Mouse (Mus musculus) midbrain, postnatal 0 days (tissue): ENCODE results near the gene Ccdc6. TPM values are rescaled to one million over a fixed set of nuclear protein-coding genes. Genes with fewer than 3 reads are reported as not detected.

Experiments
- ATAC-seq: fragments of 200-750 bp; cut with Nextera tagmentation; 2 replicates; pipeline ENCODE4 v1.8.0; 2017; ENCODE audit warnings: moderate number of reproducible peaks, mild to moderate bottlenecking, moderate TSS enrichment, moderate library complexity; ENCODE audit not compliant: low FRiP score
- DNase-seq: peaks from one replicate; pipeline ENCODE4 v3.0.0-alpha.2; 2015; ENCODE audit warnings: low spot score
- H3K27ac ChIP-seq: fragments of 300-500 bp; sonication (generic); 2 replicates; pipeline ENCODE4 v1.5.1; 2014; ENCODE audit warnings: low read depth, mild to moderate bottlenecking, low read length, mixed read lengths
- H3K27me3 ChIP-seq: fragments of 300-500 bp; sonication (generic); 2 replicates; pipeline ENCODE4 v1.6.1; 2014; ENCODE audit warnings: low read length, control low read depth, mixed read lengths; ENCODE audit not compliant: insufficient read depth
- H3K36me3 ChIP-seq: fragments of 300-500 bp; sonication (generic); 2 replicates; pipeline ENCODE4 v1.6.1; 2014; ENCODE audit warnings: low read length, control low read depth, mixed read lengths; ENCODE audit not compliant: insufficient read depth
- H3K4me1 ChIP-seq: fragments of 300-500 bp; sonication (generic); 2 replicates; pipeline ENCODE4 v1.6.1; 2014; ENCODE audit warnings: mild to moderate bottlenecking, control low read depth, antibody characterized with exemption, low read length, mixed read lengths; ENCODE audit not compliant: insufficient read depth
- H3K4me2 ChIP-seq: fragments of 300-500 bp; sonication (generic); 2 replicates; pipeline ENCODE4 v1.6.1; 2014; ENCODE audit warnings: low read depth, mild to moderate bottlenecking, low read length, mixed read lengths; ENCODE audit not compliant: poor library complexity, severe bottlenecking
- H3K4me3 ChIP-seq: fragments of 300-500 bp; sonication (generic); 2 replicates; pipeline ENCODE4 v1.5.1; 2014; ENCODE audit warnings: low read depth, mild to moderate bottlenecking, low read length, moderate library complexity
- H3K9ac ChIP-seq: fragments of 300-500 bp; sonication (generic); replicated peaks from 2 replicates; pipeline ENCODE4 v1.6.1; 2014; ENCODE audit warnings: mild to moderate bottlenecking, low read length, moderate library complexity, mixed read lengths; ENCODE audit not compliant: poor library complexity, severe bottlenecking
- H3K9me3 ChIP-seq: fragments of 300-500 bp; sonication (generic); 2 replicates; pipeline ENCODE4 v1.6.1; 2016; ENCODE audit warnings: low read length, control low read depth
- CTCF ChIP-seq: IDR thresholded peaks from 2 replicates; pipeline ENCODE4 v1.5.1; 2016; ENCODE audit warnings: antibody characterized with exemption, mild to moderate bottlenecking
- WGBS: fragments of 180-500 bp; shearing (Covaris S2); extraction: QIAGEN DNeasy Blood & Tissue Kit; methylation state at CpG from one replicate; pipeline ENCODE4 v1.1.7; 2014; 5-methylcytosine and 5-hydroxymethylcytosine counted together
- polyA plus RNA-seq: library from polyadenylated mRNA; unstranded; fragments of >200 nt; fragmentation: Nextera tagmentation; extraction: Ambion mirVana; gene quantifications from 2 replicates; pipeline ENCODE4 v1.2.1, GENCODE M21; 2015
- total RNA-seq: library from RNA; depleted of rRNA; stranded (reverse); fragments of >200 nt; gene quantifications from 2 replicates; pipeline ENCODE4 v1.2.3, GENCODE M21; 2014

Gene Ccdc6
- total and polyA plus RNA-seq, 2 experiments from 2014 or later = 28.0 to 43.7 TPM

GRCm38 (mm10) chr10:70195786-70196185 is 98.9 kb downstream of the Ccdc6 start:
- no peaks in the 10 kb centered on the region for H3K9me3 ChIP-seq
- WGBS = 56% methylated on average over 7 of the region's 7 CpGs
- ATAC-seq = no peak; the same call in 1 of the 2 replicates
- no peak overlapping the region for H3K27ac ChIP-seq
- peaks cover 7% of the 10 kb centered on the region; the same call in 1 of the 2 replicates for H3K36me3 ChIP-seq
- no peaks in the 10 kb centered on the region for H3K4me1 ChIP-seq
- H3K9ac ChIP-seq = no peak overlapping the region
- H3K4me3 ChIP-seq = no peak overlapping the region
- peak; percentile 57 for DNase-seq
- no peaks in the 10 kb centered on the region for H3K27me3 ChIP-seq
- peak; percentile 67 for TF ChIP-seq CTCF
- H3K4me2 ChIP-seq = no peak overlapping the region

GRCm38 (mm10) chr10:70196666-70197065 is 99.7 kb downstream of the Ccdc6 start:
- no peaks in the 10 kb centered on the region for H3K9me3 ChIP-seq
- TF ChIP-seq CTCF = no peak
- H3K9ac ChIP-seq = no peak overlapping the region

GRCm38 (mm10) chr10:70197601-70198000 is 100.7 kb downstream of the Ccdc6 start:
- no peaks in the 10 kb centered on the region for H3K9me3 ChIP-seq
- 82% methylated on average over 2 of the region's 2 CpGs for WGBS
- TF ChIP-seq CTCF = no peak

More at GRCm38 (mm10) chr10:70196666-70197065, 99.7 kb downstream of the Ccdc6 start:
- Histone ChIP-seq H3K36me3 (peaks cover under 1% of the 10 kb centered on the region; the same call in 1 of the 2 replicates), H3K4me3 (no peak overlapping the region), H3K4me1 (no peaks in the 10 kb centered on the region), H3K4me2 (no peak overlapping the region), H3K27me3 (no peaks in the 10 kb centered on the region), H3K27ac (no peak overlapping the region)
- WGBS = 89% methylated on average over 6 of the region's 6 CpGs
- ATAC-seq (no peak), DNase-seq (no peak)

GRCm38 (mm10) chr10:70198012-70198411 is 101.1 kb downstream of the Ccdc6 start:
- Histone ChIP-seq H3K4me2 (no peak overlapping the region), H3K4me1 (no peaks in the 10 kb centered on the region), H3K36me3 (no peaks in the 10 kb centered on the region), H3K27ac (no peak overlapping the region), H3K27me3 (no peaks in the 10 kb centered on the region), H3K9ac (no peak overlapping the region), H3K4me3 (no peak overlapping the region), H3K9me3 (no peaks in the 10 kb centered on the region)
- WGBS = 78% methylated on average over 6 of the region's 6 CpGs
- no peak for TF ChIP-seq CTCF
- ATAC-seq = no peak
- no peak for DNase-seq

More at GRCm38 (mm10) chr10:70197601-70198000, 100.7 kb downstream of the Ccdc6 start:
- H3K27ac ChIP-seq = no peak overlapping the region
- no peak overlapping the region for H3K4me3 ChIP-seq
- DNase-seq = no peak
- no peak for ATAC-seq
- no peaks in the 10 kb centered on the region for H3K36me3 ChIP-seq
- H3K27me3 ChIP-seq = no peaks in the 10 kb centered on the region
- no peak overlapping the region for H3K9ac ChIP-seq
- no peak overlapping the region for H3K4me2 ChIP-seq
- no peaks in the 10 kb centered on the region for H3K4me1 ChIP-seq

- Histone ChIP-seq H3K36me3 (no peaks in the 10 kb centered on the region), H3K27me3 (no peaks in the 10 kb centered on the region), H3K4me2 (no peak overlapping the region), H3K4me1 (no peaks in the 10 kb centered on the region), H3K27ac (no peak overlapping the region), H3K9me3 (no peaks in the 10 kb centered on the region), H3K9ac (no peak overlapping the region), H3K4me3 (no peak overlapping the region)
- TF ChIP-seq CTCF = no peak
- 91% methylated on average over 7 of the region's 7 CpGs for WGBS
- ATAC-seq = no peak
- DNase-seq = no peak
These were observed 102.1 kb downstream of the Ccdc6 start for GRCm38 (mm10) chr10:70198951-70199463.

GRCm38 (mm10) chr10:70199466-70200210 is 102.7 kb downstream of the Ccdc6 start:
- no peak for TF ChIP-seq CTCF
- Histone ChIP-seq H3K36me3 (no peaks in the 10 kb centered on the region), H3K4me2 (no peak overlapping the region), H3K9ac (no peak overlapping the region), H3K9me3 (no peaks in the 10 kb centered on the region), H3K4me1 (no peaks in the 10 kb centered on the region; the same call in 1 of the 2 replicates), H3K27me3 (no peaks in the 10 kb centered on the region), H3K27ac (no peak overlapping the region), H3K4me3 (no peak overlapping the region)
- WGBS = 83% methylated on average over 6 of the region's 6 CpGs
- DNase-seq = no peak
- ATAC-seq = no peak
